Mouse (Mus musculus) heart, postnatal 36 days (tissue): Measurements from ENCODE around the gene Acadm. TPM values are rescaled to one million over a fixed set of nuclear protein-coding genes. Genes with fewer than 3 reads are reported as not detected.

Source experiments
- DNase-seq, 2 experiments: peaks; one replicate each; pipeline ENCODE4 v3.0.0; 2021 to 2022
- intact Hi-C: fragments of 180-260 bp; cut with DNase I; formaldehyde crosslinking; loops from one replicate; pipeline ENCODE4 v1.15.1; 2025
- total RNA-seq, 2 experiments: library from RNA; stranded (reverse); gene quantifications; 2 replicates each; pipeline ENCODE4 v1.2.3; 2021

Acadm gene
- total RNA-seq, 2 experiments from 2014 or later: 1,212 to 1,313 TPM

DNA sequence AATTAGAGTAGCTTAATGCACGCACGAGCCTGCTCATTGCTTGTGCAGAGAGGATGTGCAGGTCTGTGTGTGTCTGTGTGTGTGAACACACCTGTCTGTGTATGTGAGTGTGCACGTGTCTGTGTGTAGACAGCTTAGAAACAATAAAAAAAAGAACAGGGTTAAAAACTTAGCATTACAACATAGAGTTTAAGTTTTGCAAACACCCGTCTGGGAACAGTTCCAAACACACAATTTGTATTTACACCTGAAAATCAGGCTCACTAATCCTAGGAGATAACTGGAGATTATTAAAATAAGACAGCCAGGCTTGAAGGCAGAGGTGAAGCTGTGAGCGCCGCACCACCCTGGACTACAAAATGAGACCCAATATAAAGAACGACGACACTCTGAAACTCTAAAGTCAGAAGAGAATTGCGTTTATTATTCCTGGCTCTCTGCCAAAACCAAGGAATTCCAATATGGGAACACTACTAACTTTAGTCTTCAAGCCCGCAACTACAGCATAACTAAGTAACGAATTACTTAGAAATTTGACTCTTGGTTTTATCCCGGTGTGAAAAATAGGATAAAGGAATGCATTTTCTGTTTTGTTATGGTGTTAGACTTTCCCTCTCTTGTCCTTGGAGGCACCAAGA, 1.3 kb downstream of the Acadm start:
- intact Hi-C loops: loop anchor here (10.0 kb wide), 1 partner anchor 652 kb away; the partner anchor contains the start of genes Cryz and Tyw3

DNA sequence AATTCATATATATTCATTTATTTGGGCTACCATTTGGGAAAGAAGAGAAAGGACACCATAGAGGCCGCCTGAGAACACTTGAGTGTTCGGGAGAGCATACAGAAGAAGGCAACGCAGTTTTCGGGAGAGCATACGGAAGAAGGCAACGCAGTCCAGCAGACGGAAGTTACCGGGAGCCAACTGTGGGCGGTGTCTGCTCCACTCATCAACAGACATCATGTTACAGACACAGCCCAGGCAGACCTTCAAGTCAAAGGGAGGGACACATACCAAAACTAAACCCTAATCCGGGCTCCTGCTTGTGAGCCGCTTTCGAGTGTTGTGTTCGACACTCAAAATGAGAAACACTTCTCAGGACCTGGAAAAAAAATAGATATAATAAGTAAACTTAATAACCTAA, 2.8 kb downstream of the Acadm start:
- peak in 1 of 2 experiments; percentile 34 for DNase-seq
- intact Hi-C loops: loop anchor here (10.0 kb wide), 1 partner anchor 653 kb away; the partner anchor contains the start of genes Cryz and Tyw3

More for the DNA sequence above, 1.3 kb downstream of the Acadm start:
- no peak for DNase-seq

DNA sequence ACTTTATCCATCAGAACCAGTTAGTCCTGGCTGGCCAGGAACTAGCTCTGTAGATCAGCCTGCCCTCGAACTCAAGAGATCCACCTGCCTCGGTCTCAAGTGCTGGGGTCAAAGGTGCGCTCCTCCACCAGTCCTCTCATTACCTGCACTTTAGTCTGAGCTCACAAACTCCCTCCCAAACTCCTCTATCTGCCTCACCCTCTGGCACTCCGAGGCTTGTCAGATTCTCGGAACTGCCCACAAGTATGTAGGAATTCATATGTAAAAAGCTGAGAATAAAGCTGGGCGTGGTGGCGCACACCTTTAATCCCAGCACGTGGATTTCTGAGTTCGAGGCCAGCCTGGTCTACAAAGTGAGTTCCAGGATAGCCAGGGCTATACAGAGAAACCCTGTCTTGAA, 3.9 kb downstream of the Acadm start:
- DNase-seq: no peak
- intact Hi-C loops: loop anchor here (10.0 kb wide), 1 partner anchor 654 kb away; the partner anchor contains the start of genes Cryz and Tyw3

DNA sequence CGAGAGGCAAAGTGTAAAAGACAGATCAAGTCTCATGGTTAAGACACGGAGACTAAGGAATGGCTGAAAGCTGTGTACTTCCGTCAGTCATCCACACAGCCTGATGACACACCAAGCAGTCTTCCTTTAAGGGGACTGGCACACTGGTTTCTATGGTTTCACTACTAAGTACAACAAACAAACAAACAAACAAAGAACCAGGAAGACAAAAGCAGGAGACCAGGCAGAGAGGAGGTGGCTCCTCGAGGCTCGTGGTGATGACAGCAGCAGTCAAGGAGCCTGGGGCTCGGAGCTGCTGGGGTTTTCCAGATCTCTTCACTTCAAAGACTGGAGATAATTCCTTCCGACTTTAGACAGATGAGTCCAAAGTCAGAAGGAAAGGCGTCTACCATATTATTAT, 4.4 kb downstream of the Acadm start:
- DNase-seq: no peak

DNA sequence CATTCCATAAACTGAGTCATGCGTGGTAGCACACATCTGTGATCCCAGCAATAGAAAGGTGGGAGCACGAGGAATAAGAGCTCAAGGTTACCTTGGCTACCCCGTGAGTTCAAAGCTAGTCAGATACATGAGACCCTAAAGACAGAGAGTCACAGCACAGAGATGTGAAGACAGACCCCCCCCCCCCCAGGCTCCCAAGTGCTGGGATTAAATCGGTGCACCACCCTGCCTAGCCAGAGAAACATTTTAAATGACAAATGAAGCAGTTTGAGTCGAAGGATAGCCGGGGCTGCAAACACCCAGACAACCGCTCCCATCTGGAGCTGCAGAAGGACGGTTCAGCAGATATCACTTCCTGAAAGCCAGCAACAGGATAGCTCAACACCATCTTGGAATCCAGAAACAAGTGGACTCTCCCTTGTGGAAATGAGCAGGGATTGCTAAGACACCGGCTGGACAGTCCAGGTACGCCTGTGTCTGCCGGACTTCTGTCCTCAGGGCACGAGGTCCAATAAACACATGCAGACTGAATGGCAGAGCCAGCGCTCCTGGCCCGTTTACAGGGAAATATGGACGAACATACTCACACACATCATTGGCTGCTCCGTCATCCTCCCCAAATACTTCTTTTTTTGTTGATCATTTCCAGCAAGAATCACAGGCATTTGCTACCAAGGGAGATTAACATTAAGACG, 7.2 kb downstream of the Acadm start:
- no peak for DNase-seq
- intact Hi-C loops: no loop called here

More for the DNA sequence above, 4.4 kb downstream of the Acadm start:
- intact Hi-C loops: loop anchor here (10.0 kb wide), 1 partner anchor 655 kb away; the partner anchor contains the start of genes Cryz and Tyw3

DNA sequence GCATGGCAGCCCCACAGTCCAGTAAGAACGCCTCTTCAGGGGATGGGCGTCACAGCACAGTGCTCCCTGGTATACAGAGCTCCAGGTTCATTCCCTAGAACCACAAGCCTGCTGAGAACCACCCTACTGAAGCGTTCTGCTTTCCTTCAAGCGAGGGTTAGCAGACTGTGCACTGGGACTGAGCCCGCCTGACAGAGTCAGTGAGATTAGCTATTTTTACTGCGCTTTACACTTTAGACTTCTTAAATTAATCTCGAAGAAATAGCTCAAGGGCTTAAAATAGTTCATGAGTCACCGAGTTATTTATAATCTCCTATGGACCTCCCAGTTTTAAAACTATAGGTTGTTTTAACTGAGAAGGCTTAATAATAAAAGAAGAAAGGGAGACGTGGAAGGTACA, 8.6 kb downstream of the Acadm start:
- intact Hi-C loops: no loop called here
- DNase-seq: no peak

DNA sequence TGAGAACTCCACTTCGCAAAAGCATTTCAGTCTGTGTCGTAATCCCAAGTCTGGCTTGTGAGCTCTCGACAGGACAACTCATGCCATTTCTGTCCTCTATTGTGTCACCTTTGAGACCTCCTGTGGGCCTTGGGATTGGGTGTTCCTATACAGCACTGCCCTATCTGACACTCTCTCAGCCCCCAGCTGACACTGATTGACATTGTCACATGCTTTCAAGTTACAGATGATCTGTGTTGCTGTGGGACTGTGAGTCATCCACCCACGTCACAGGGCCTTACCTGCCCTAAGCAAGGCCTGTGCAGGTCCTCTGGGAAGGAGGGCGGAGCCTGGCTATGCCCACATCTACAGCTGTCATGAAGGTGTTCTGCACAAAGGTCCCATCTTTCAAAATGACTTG, 12.0 kb downstream of the Acadm start:
- intact Hi-C loops: no loop called here
- DNase-seq: no peak

DNA sequence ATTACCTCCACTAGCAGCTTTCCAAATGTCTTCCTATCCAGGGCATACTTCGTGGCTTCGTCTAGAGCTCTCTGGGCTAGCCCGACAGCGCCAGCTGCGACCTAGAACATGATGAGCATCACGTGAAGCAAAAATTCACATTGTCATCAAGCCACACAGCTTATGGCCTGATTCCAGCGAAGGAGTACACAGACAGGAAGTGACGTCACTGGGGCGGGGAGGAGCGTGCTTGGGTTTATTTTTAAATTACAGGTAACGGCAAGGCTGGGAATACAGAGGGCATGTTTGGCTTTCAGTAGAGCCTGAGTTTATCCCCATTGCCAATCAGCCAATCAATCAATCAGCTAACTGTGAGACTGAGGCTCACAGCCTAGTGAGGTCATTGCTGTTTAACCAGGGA, 14.9 kb downstream of the Acadm start:
- no peak for DNase-seq
- intact Hi-C loops: no loop called here

DNA sequence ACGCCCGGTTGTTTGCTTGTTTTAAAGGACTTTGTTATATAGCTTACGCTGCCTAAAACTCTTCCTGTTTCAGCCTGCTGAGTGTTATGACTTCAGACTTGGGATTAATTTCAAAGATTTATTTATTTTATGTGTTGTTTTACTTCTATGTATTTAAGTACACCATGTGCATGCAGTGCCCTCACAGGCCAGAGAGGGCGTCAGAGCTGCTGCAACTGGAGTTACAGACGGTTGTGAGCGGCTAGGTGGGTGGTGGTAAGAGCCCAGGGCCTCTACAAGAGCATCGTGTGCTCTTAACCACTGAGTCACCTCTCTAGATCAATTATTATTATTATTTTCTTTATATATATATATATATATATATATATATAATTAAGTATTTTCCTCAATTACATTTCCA, 18.1 kb downstream of the Acadm start:
- intact Hi-C loops: no loop called here
- DNase-seq: no peak

DNA sequence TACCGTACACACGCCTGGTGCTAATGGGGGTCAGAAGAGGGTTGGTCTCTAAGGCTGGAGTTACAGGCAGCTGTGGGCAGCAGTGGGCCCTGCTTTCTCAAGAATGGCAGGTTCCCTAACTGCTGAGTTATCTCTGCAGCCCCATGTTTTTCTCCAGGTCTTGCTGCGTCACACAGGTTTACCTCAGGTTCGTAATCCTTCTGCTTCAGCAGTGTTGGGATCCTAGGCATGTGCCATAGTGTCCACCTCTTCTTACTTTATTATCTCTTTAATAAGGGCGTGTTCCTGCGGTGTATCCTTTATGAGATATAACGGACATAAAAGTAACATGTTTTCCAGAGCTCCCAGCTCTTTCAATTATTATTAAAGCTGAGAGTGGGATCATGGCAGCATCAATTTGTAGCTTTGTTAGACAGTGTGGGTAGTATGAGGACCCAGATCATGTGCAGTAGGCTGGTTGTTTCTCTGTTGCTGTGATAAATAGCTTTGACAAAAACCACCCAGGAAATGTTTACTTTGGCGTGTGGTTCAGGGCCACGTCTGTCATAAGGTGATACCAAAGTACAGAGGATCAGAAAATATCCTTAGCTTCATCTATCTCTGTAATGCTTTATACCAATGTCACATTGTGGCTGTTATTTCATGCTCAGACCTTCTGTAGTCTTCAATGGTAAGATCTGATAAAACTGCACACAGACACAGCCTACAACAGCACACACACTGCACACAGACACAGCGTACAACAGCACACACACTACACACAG, 23.1 kb downstream of the Acadm start:
- DNase-seq: no peak
- intact Hi-C loops: no loop called here

DNA sequence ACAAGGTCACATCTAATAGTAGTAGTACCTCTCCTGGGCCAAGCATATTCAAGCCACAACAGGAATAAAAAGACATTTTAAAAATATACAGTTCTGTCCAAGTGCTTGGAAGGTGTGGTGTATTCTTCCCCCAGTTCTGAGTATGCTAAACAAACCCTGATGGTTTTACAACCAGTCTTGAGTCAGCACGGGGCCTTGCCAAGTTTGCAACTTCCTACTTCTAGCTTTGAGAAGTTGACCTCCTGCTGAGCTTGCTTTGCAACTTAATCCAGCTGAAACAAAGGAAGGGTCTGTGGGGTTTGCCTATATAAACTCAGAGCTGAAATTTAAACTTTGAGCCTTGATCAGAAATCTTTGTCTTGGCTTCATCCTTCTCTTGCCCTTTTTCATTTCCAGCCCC, 27.2 kb downstream of the Acadm start:
- intact Hi-C loops: no loop called here
- DNase-seq: no peak

DNA sequence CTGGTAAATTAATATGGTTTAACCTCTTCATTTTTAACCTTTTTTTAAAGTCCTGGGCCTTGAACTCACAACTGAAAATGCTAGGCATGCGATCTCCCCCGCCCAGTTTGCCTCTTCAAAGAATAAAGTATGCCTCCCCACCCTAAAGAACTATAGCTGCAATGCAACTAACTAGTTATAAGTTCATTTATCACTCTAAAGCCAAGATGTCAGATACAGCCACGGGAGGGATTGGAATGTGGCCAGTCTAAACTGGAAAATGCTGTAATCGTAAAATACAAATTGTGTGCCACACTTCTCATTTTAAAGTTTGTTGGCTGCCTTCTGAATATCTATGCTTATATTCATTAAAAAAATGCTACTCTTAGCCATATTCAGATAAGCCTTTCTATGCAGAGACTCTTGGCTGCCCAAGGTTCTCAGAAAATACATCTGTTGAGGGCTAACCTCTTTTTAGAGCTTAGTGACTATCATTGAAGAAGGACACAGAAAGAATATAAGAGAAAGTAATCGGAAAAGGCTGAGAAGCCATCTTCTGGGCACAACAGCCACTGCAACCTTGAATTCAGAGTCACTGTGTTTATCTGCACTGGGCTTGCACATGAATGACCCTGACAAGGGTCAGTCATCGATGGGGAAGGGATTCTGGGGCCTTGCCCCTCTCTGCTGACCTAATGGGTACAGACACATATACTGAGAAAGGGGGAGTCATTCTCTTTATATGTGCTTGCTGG, 30.8 kb downstream of the Acadm start:
- no peak for DNase-seq
- intact Hi-C loops: loop anchor here (1.0 kb wide), 1 partner anchor 31 kb away; the partner anchor contains the start of gene Acadm

DNA sequence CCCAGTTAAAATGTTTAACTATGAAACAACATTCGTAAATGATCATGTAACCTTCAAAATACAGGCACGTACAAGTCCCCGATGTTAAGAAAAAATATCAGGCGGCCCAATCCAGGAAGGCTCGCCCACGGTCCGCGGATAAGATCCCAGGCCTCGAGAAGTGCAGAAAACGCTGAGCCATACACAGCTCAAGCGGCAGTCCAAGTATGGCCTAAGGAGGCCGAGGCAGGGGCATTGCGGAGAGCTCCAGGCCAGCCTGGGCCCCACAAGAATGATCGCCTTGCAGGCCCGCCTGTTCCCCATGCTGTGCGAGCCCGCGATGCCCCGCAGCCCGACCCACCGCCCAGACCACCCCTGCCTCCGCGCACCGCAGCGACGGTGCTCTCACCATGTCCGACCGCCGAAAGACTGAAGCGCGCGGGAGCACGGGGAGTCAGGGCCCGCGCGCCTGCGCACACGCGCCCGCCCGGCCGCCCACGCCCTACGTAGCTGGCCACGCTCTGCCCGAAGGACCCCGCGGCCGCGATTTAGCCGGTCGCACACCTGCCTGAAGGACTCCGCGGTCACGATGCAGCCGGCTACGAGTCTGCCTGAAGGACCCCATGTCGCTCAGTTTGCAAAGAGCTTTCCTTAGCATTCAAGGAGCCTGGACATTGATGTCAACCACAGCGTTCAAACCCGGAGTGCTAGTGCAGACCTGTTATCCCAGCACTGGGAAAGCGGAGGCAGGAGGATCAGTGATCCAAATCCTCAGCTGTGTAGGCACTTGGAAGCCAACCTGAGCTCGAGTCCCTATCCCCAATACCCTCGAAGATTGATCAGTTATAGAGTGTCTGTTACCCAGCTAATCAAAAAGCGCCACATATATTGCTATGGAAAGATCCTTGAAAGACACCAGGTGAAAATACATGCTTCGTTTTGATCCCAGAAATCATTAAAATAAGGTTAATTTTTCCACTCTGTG, 31.6 kb downstream of the Acadm start, which contains the start of gene Rabggtb:
TSS of gene Rabggtb (minus strand) at position 464 of the 964 bp plus-strand sequence.
- peak; percentile 95 to 97 for DNase-seq
- intact Hi-C loops: loop anchor here (1.0 kb wide), 1 partner anchor 31 kb away; the partner anchor contains the start of gene Acadm

DNA sequence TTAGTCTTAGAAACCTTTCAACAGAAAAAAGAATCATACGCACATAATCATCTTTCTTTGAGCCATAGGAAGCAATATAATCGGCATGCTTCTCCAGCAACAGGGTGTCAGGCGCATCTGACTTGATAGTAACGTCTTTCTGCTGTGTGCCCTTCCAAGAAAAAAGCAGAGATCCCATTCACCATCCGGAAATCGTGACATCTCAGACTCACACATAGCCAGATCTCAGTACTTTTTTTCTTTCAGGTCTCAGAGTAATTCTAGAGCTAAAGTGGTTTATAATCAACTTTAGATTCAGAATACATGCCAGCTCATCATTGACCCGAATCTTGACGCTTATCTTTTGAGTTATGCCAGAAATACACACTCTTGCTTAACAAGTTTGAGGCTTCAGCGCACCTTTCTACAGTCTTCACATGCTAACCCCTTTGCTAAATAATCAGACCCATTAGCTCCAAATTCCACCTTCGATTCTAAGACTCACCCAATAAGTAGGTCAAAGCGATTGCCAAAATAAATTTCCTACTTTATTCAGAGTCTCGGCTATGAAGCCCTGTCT, 32.5 kb downstream of the Acadm start:
- DNase-seq: no peak

DNA sequence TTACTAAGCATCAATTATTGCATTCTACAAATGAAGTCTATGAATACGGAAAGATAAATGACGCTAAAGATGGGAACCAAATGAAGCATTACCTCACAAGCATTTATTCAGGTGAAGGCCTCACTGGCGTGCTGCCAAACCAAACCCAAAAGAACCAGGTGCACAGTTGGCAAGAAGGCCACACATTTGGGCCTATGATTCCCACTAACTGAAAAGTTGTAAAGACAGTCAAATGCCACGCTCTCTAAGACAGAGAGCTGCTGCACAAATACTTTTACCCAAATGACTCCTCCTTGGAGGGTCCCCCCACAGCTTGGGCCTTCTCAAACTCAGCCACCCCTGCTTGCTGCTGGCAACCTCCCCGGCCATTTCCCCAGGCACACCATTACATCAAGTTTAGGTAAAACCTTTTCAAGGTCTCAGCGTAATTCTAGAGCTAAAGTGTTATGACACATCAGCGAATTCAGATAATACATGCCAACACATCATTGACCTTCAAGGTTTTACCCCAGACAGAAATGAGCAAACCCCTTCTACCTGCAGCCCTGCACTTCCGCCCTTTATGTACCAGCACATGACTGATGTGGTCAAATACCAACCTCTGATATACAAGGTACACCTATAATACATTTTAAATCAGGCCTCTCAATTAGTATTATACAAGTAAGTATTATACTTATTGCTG, 33.1 kb downstream of the Acadm start:
- intact Hi-C loops: no loop called here
- DNase-seq: no peak

More for the DNA sequence above, 32.5 kb downstream of the Acadm start:
- intact Hi-C loops: no loop called here

DNA sequence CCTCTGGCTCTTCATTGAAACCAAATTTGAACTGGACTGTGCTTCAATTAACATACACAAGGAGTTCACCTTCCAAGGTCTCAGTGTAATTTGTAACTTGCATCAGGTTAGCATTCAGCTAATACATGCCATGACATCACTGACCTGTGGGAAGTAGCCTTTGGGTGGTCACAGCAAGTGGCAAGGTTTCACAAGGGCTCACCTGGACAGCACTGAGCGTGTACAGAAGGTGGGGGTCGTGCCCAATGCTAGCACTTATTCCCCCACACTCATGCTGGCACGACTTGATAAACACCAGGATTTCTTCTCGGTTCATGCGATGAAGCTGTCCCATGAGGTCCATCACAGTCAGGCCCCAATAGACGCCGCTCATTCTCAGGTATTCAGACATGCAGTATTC, 33.9 kb downstream of the Acadm start:
- DNase-seq: no peak

DNA sequence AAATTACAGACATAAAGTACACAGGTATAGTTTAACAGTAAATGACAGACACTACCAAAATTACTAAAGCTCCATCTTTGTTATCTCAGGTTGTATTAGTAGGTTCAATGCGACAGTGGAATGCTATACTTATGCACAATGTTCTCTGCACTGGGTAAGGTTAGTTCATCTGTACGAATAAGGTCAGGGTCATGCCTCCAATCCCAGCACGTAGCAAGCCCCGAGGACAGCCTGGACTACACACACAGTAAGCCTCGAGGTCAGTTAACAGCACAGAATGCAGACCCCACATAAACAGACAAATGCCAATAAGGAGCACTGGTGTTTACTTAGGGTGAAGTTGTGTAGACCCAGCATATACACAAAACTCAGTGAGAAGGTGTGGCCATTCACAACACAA, 35.5 kb downstream of the Acadm start:
- intact Hi-C loops: no loop called here

More for the DNA sequence above, 33.9 kb downstream of the Acadm start:
- intact Hi-C loops: no loop called here

DNA sequence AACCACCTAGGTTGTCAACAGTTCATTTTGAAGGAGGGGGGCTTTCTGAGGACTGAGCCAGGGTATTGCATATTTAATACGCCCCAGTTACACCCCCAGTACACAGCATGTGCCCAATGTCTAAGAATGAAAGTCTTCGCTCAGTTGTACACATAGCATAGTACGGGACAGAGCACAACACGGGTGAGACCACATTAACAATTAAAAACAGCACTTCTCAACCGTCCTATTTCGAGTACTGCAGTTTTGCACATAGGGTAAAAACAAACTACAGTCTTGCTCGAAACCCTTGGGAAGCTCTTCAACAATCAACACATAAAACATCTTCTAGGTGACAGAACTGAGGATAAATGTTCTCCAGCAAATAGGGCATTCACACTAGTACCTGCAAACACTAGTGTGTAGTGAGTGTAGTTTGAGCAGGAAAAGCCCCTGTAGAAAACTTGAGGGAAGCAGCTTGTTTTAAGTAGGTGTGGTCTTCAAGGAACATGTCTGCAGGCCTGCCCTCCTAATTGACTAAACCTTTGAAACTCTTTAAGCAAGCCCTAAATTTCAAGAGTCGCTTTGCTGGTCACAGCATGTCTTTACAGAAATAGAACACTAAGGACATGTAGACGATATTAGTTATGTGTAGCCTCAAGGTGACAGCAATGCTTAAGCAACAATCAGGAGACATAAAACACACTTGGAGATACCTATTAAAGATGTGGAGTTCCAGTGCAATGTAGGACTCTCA, 38.1 kb downstream of the Acadm start, which contains the start of gene Msh4:
TSS of gene Msh4 (minus strand) at position 3 of the 736 bp plus-strand sequence.
- intact Hi-C loops: no loop called here
- DNase-seq: no peak

More for the DNA sequence above, 35.5 kb downstream of the Acadm start:
- DNase-seq: no peak
